In the genomic region with DNA sequence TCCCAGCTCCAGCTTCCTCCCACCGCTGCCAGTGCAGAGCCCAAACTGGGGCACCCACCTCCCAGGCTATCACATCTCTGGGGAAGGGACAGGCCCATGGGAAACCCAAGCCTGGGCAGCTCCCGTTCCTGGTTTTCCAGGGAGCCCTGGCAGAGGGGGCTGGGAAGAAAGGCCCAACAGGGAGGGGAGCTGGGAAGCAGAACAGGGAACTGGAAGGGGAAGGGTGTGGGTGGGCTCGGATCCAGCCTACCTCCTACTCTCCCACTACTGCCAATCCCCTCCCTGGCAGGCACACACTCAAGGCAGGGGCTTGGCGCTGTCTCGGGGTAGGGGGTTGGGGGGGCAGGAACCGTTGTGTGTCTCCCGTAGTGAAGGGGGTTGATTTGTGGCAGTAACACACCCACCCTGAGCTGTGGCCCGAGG, we compare ENCODE assay signal across 8 mouse cellular contexts. TPM values are rescaled to one million over a fixed set of nuclear protein-coding genes. Genes with fewer than 3 reads are reported as not detected.
DNase-seq lines count a peak whose midpoint lies in the region; ATAC-seq and TF ChIP-seq lines count a peak whose summit lies in the region.

No protein-coding gene starts in this region.

- ATAC-seq in forebrain, embryonic 15.5 days (replicated peaks) = peak; percentile 91
- peak; percentile 79 for ATAC-seq in heart, postnatal 0 days (ENCODE audit: insufficient read depth, low read depth)
- ATAC-seq in midbrain, embryonic 16.5 days = peak; percentile 81
- no peak for ATAC-seq in erythroblast, adult 5-6 weeks (replicated peaks; ENCODE audit: low FRiP score, poor library complexity, severe bottlenecking)

- TF ChIP-seq POLR2A in bone marrow macrophage, adult 2 months (IDR thresholded peaks at IDR 0.05; ENCODE audit: borderline replicate concordance, low read depth, low read length) = no peak
- no peak for TF ChIP-seq POLR2A in liver, adult 2 months (IDR thresholded peaks at IDR 0.05; ENCODE audit: extremely low read depth, insufficient read depth, low read length)

- peak; percentile 79 for DNase-seq in heart, postnatal 0 days (ENCODE audit: low spot score)
- peak; percentile 83 for DNase-seq in kidney, postnatal 10 days
- DNase-seq in liver, adult 2 months (ENCODE audit: extremely low read depth, low read depth, low spot score) = no peak
- peak; percentile 46 for DNase-seq in testis, postnatal 14 days (ENCODE audit: low spot score)

- peak overlapping the region; percentile 19 for H3K4me3 ChIP-seq in bone marrow macrophage, adult 2 months (ENCODE audit: insufficient read depth, low read length)
- peak overlapping the region; percentile 12; the same call in 1 of the 2 replicates for H3K4me3 ChIP-seq in forebrain, embryonic 15.5 days
- H3K4me3 ChIP-seq in heart, postnatal 0 days (ENCODE audit: low read depth, low read length) = peak overlapping the region; percentile 10; the same call in 1 of the 2 replicates
- H3K4me3 ChIP-seq in liver, adult 2 months (ENCODE audit: insufficient read depth, low read depth, low read length) = peak overlapping the region; percentile 38; the same call in 1 of the 2 replicates
- H3K4me3 ChIP-seq in midbrain, embryonic 16.5 days (ENCODE audit: low read depth, low read length) = no peak overlapping the region

- peaks cover 46% of the 10 kb centered on the region for H3K4me1 ChIP-seq in bone marrow macrophage, adult 2 months (ENCODE audit: control insufficient read depth, insufficient read depth, low read length)
- peaks cover 58% of the 10 kb centered on the region for H3K4me1 ChIP-seq in forebrain, embryonic 15.5 days
- peaks cover 35% of the 10 kb centered on the region for H3K4me1 ChIP-seq in heart, postnatal 0 days (ENCODE audit: control insufficient read depth, insufficient read depth)
- peaks cover 2% of the 10 kb centered on the region; the same call in 1 of the 2 replicates for H3K4me1 ChIP-seq in liver, adult 2 months (ENCODE audit: control insufficient read depth, insufficient read depth, low read length)
- peaks cover 20% of the 10 kb centered on the region for H3K4me1 ChIP-seq in midbrain, embryonic 16.5 days (ENCODE audit: control insufficient read depth, insufficient read depth, low read length)

- no peaks in the 10 kb centered on the region for H3K27me3 ChIP-seq in forebrain, embryonic 15.5 days
- no peaks in the 10 kb centered on the region for H3K27me3 ChIP-seq in heart, postnatal 0 days (ENCODE audit: control insufficient read depth, insufficient read depth, low read length)
- H3K27me3 ChIP-seq in liver, adult 2 months (ENCODE audit: control insufficient read depth, insufficient read depth, low read length) = no peaks in the 10 kb centered on the region
- H3K27me3 ChIP-seq in midbrain, embryonic 16.5 days (ENCODE audit: control insufficient read depth, insufficient read depth, low read depth, low read length) = no peaks in the 10 kb centered on the region

- no peak for TF ChIP-seq EP300 in heart, postnatal 0 days (IDR thresholded peaks at IDR 0.05; ENCODE audit: low read depth)

- H3K4me2 ChIP-seq in forebrain, embryonic 15.5 days (replicated peaks) = peak overlapping the region; percentile 45
- H3K4me2 ChIP-seq in heart, postnatal 0 days (ENCODE audit: low read depth, low read length) = peak overlapping the region; percentile 55
- H3K4me2 ChIP-seq in midbrain, embryonic 16.5 days (ENCODE audit: low read length) = peak overlapping the region; percentile 41

- WGBS in forebrain, embryonic 15.5 days = 1% methylated on average over 8 of the region's 8 CpGs
- WGBS in heart, postnatal 0 days = 2% methylated on average over 8 of the region's 8 CpGs
- 42% methylated on average over 8 of the region's 8 CpGs for WGBS in liver, adult 2 months
- WGBS in midbrain, embryonic 16.5 days = 5% methylated on average over 8 of the region's 8 CpGs

- no peaks in the 10 kb centered on the region for H3K36me3 ChIP-seq in forebrain, embryonic 15.5 days
- peaks cover 38% of the 10 kb centered on the region for H3K36me3 ChIP-seq in heart, postnatal 0 days (replicated peaks; ENCODE audit: control insufficient read depth, insufficient read depth, low read length)
- H3K36me3 ChIP-seq in liver, adult 2 months (ENCODE audit: control insufficient read depth, insufficient read depth, low read length) = peaks cover 2% of the 10 kb centered on the region; the same call in 1 of the 2 replicates
- peaks cover 10% of the 10 kb centered on the region for H3K36me3 ChIP-seq in midbrain, embryonic 16.5 days (ENCODE audit: control insufficient read depth, insufficient read depth, low read length)

- no peak for TF ChIP-seq CTCF in bone marrow macrophage, adult 2 months (IDR thresholded peaks at IDR 0.05; ENCODE audit: low read depth, low read length)
- TF ChIP-seq CTCF in heart, postnatal 0 days (IDR thresholded peaks at IDR 0.05; ENCODE audit: low read depth) = no peak
- no peak for TF ChIP-seq CTCF in liver, adult 2 months (IDR thresholded peaks at IDR 0.05; ENCODE audit: low read depth, low read length)

- peak overlapping the region; percentile 23; the same call in 1 of the 2 replicates for H3K9ac ChIP-seq in forebrain, embryonic 15.5 days (replicated peaks)
- peak overlapping the region; percentile 43 for H3K9ac ChIP-seq in heart, postnatal 0 days (replicated peaks; ENCODE audit: low read depth, low read length)
- peak overlapping the region; percentile 37; the same call in 1 of the 2 replicates for H3K9ac ChIP-seq in liver, adult 2 months (ENCODE audit: low read depth, low read length)
- peak overlapping the region; percentile 43; the same call in 1 of the 2 replicates for H3K9ac ChIP-seq in midbrain, embryonic 16.5 days (ENCODE audit: low read depth, low read length)

- no peaks in the 10 kb centered on the region for H3K9me3 ChIP-seq in forebrain, embryonic 15.5 days
- H3K9me3 ChIP-seq in heart, postnatal 0 days (replicated peaks; ENCODE audit: control insufficient read depth, low read length) = no peaks in the 10 kb centered on the region
- H3K9me3 ChIP-seq in midbrain, embryonic 16.5 days (replicated peaks; ENCODE audit: control insufficient read depth, low read length, poor library complexity, severe bottlenecking) = no peaks in the 10 kb centered on the region

- peak overlapping the region; percentile 58 for H3K27ac ChIP-seq in bone marrow macrophage, adult 2 months (ENCODE audit: insufficient read depth, low read depth, low read length)
- peak overlapping the region; percentile 81 for H3K27ac ChIP-seq in forebrain, embryonic 15.5 days (replicated peaks)
- H3K27ac ChIP-seq in heart, postnatal 0 days (ENCODE audit: low read depth) = peak overlapping the region; percentile 80
- peak overlapping the region; percentile 20; the same call in 1 of the 2 replicates for H3K27ac ChIP-seq in liver, adult 2 months (replicated peaks; ENCODE audit: insufficient read depth, low read depth, low read length)
- H3K27ac ChIP-seq in midbrain, embryonic 16.5 days (ENCODE audit: low read length) = peak overlapping the region; percentile 74

- H3K79me2 ChIP-seq in liver, adult 2 months (ENCODE audit: control insufficient read depth, insufficient read depth, low read length) = peaks cover 21% of the 10 kb centered on the region

RNA-seq across cellular contexts. Expression of a gene that starts 28.1 kb away (rescaled TPM):
- polyA plus RNA-seq in bone marrow macrophage, adult 2 months (2012; ENCODE audit: insufficient read depth, insufficient read length, missing spikeins) = 36.9 and 53.8 TPM in 2 replicates
- polyA plus RNA-seq in forebrain, embryonic 15.5 days (2015; fragmentation: Nextera tagmentation; extraction: Ambion mirVana) = 90.4 and 95.4 TPM in 2 replicates
- total RNA-seq in heart, postnatal 0 days (2014; rRNA removed; ENCODE audit: low replicate concordance) = 31.7 and 32.8 TPM in 2 replicates
- 71.5 and 76.0 TPM in 2 replicates for polyA plus RNA-seq in heart, postnatal 0 days (2015; fragmentation: Nextera tagmentation; extraction: Ambion mirVana)
- 7.9 and 11.2 TPM in 2 replicates for total RNA-seq in liver, adult 2 months (2014; rRNA removed)
- polyA plus RNA-seq in liver, adult 2 months (2012; rRNA removed) = 3.0 and 4.0 TPM in 2 replicates
- polyA plus RNA-seq in midbrain, embryonic 16.5 days (2015; fragmentation: Nextera tagmentation; extraction: Ambion mirVana) = 112 and 125 TPM in 2 replicates
- total RNA-seq in erythroblast, adult 5-6 weeks (2015; ENCODE audit: low replicate concordance) = 5.4 and 8.6 TPM in 2 replicates
- 2.9 and 5.3 TPM in 2 replicates for total RNA-seq in erythroblast, adult 5-6 weeks (2017; ENCODE audit: low replicate concordance)

Comparison
In these comparisons a context has a peak if more than half of its experiments do, and no peak if none do; other contexts are left out.
1. H3K27ac ChIP-seq: peak in every context shown above with its lines; median percentile 81 in forebrain, embryonic 15.5 days; 80 in heart, postnatal 0 days; 74 in midbrain, embryonic 16.5 days; 58 in bone marrow macrophage, adult 2 months; 20 in liver, adult 2 months.